Mouse (Mus musculus): ENCODE results near the gene Snapc5. TPM values are rescaled to one million over a fixed set of nuclear protein-coding genes. Genes with fewer than 3 reads are reported as not detected.
"Not testable (repeated sequence)": the region's sequence is repeated elsewhere in the genome, so short reads cannot be mapped to it uniquely, and the experiment has no call there.

Snapc5 gene
- polyA plus RNA-seq (2012; rRNA removed) = 34.8 and 35.4 TPM in 2 replicates

DNA sequence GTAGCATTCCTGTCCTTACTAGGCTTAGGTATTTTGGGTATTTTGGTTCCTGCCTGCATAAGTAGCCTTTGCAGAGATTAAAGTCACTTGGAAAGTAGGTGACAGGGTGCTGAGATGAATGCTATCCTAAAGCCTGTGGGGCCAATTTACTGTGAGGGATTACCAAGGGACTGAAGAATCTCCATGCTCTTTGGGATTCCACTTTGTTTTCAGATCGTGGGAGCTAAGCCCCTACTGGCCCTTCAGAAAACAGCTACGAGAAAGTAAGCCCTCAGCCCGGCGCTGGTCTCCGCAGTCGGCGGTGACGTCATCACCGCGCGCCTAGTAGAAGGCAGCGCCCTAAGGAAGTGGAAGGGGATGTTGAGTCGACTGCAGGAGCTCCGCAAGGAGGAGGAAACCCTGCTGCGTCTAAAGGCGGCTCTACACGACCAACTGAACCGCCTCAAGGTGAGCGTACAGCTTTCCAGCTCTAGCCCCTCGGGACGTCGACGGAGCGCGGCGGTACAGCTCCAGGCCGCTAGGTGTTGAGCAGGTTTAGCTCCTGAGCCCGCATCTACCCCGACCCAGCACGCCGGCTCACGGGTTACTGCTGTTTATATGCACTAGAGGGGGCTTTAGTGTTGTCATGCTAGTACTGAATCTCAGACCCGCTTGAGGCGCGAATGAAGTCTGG, at the start of gene Snapc5:
Gene Snapc5 (plus strand): TSS at position 301 of the 673 bp plus-strand sequence.
- DNase-seq (ENCODE audit: extremely low spot score in 1 of 2, low spot score in 1 of 2) = peak; percentile 84 to 92

DNA sequence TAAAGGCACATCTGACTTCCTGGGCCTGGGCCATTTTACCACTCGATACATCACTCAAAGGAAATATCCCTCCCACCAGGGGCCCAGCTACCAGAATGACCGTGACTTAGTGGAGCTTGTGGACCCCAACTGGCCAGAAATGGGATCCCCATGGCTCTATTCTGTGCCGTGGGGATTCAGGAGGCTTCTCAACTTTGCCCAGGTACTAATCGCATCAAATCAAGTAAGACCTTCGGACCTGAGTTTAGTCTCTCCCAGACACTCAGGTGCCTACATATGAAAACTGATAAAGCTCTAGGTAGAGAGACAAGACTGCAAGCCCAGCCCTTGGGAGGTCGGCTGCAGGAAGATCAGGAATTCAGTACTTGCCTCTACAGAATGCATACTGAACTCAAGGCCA, 47.5 kb upstream of the Snapc5 start:
- no peak for DNase-seq (ENCODE audit: extremely low spot score in 1 of 2, low spot score in 1 of 2)

- DNase-seq (ENCODE audit: extremely low spot score in 1 of 2, low spot score in 1 of 2) = peak; percentile 5 to 79
These were observed 40.2 kb upstream of the Snapc5 start for GRCm38 (mm10) chr9:64138896-64139295.

GRCm38 (mm10) chr9:64139879-64140278, 39.2 kb upstream of the Snapc5 start:
- DNase-seq (ENCODE audit: extremely low spot score in 1 of 2, low spot score in 1 of 2) = no peak

DNA sequence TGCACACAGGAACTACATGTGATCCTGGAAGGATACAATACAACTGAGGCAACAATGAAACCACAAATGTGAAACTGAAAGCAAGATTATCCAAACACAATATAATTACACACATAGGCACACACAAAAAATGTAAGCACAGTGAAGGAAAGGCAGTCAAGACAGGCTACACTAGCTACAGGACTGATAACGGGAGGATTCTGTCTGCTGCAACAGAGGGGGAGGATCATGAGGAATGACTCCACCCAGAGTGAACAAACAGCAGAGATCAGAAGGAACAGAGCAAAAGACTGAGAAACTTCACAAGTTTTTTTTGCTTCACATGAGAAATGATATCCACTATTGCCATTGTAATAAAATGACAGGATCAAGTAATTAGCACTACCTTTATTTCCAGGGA, 22.4 kb upstream of the Snapc5 start:
- DNase-seq (ENCODE audit: extremely low spot score in 1 of 2, low spot score in 1 of 2) = no peak

GRCm38 (mm10) chr9:64160471-64160870, 18.6 kb upstream of the Snapc5 start:
- no peak for DNase-seq (ENCODE audit: extremely low spot score in 1 of 2, low spot score in 1 of 2)

DNA sequence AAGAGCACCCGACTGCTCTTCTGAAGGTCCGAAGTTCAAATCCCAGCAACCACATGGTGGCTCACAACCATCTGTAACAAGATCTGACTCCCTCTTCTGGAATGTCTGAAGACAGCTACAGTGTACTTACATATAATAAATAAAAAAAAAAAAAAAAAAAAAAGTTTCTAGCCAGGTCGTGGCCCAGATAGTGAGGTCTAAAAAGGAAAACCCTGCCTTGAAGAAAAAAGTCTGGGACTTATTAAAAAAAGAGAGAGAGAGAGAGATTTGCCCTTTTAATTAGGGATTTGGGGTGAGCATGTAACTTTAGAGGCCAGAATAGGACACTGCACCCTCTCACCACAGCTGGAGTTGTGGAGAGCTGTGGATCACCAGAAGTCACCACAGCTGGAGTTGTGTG, 9.1 kb upstream of the Snapc5 start:
- not testable (repeated sequence) for DNase-seq (ENCODE audit: extremely low spot score in 1 of 2, low spot score in 1 of 2)

DNA sequence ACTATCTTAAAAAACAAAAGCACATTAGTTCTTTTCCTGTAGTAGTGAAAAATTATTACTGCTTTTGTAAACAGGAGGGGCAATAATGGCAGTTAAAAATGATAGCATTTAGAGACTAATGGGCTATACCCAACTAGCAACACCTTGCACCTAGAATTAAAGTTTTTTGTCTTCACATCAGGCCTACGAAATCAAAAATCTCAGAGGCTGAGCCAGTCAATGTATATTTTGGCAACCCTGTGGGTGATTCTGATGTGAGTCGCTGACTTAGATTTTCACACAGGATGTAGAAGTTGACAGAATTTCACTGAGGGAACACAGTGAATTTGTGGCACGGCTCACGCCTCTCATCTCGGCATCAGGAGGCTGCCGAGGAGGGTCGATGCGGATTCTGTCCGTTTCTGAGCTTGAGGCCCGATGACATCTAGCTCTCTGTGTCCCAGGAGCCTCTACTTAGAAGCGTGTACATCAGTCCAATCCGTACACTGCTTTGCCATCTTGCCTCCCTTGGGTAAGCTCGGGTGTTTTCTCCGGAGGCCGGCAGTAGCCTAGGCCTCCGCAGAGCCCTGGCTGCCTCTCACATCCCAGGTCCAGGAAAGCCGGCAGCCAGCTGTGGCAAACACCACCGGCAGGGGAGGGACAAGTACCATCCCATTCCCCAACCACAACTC, 6.8 kb upstream of the Snapc5 start:
- no peak for DNase-seq (ENCODE audit: extremely low spot score in 1 of 2, low spot score in 1 of 2)

GRCm38 (mm10) chr9:64172816-64173665, 6.0 kb upstream of the Snapc5 start, which contains the start of the genes Zwilch and Rpl4:
Gene Zwilch, minus strand, starts transcription at chr9:64173104.
Gene Rpl4, plus strand, starts transcription at chr9:64173375.
- peak; percentile 74 to 87 for DNase-seq (ENCODE audit: extremely low spot score in 1 of 2, low spot score in 1 of 2)

DNA sequence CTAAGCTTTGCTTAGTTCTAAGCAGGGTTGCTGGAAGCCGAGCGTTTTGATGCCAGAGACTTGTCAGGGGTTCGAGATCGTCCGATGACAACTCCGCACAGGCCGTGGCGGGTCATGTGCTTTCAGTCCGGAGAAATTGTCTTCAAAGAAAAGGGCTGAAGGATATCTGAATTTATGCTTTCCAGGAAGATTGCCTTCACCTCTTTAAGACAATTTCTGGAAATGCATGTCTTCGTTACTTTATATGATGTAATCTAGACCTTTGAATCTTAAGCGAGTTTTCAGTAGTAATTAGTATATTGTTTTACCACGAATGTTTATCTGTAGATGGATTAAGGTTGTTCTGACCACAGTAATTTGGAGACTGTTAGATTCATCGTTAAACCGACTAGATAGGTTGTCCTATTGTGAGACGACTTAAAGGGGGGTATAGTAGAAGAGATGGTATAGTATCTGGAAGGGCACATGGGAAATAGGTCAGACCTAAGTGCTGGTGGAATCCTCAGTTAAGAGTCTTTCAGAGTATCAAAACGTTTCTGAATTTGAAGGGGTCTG, 5.3 kb upstream of the Snapc5 start:
- no peak for DNase-seq (ENCODE audit: extremely low spot score in 1 of 2, low spot score in 1 of 2)

- DNase-seq (ENCODE audit: extremely low spot score in 1 of 2, low spot score in 1 of 2) = no peak
These were observed 4.7 kb upstream of the Snapc5 start for GRCm38 (mm10) chr9:64174341-64174740.

DNA sequence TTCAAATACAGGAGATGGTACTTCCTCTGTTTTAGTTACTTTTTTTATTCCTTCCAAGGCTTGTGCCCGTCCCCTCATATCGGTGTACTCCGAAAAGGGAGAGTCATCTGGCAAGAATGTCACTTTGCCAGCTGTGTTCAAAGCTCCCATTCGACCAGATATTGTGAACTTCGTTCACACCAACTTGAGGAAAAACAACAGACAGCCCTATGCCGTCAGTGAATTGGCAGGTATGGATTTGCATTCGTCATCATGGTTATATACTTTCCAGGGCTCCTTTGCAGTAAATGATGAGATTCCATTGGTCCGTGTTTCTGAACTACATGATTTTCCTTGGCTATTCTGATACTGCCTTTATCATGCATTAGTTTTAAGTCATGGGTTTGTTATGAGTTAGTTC, 4.3 kb upstream of the Snapc5 start:
- no peak for DNase-seq (ENCODE audit: extremely low spot score in 1 of 2, low spot score in 1 of 2)

GRCm38 (mm10) chr9:64175378-64175777, 3.7 kb upstream of the Snapc5 start:
- DNase-seq (ENCODE audit: extremely low spot score in 1 of 2, low spot score in 1 of 2) = peak in 1 of 2 experiments; percentile 24

- DNase-seq (ENCODE audit: extremely low spot score in 1 of 2, low spot score in 1 of 2) = no peak
These were observed 482 bp upstream of the Snapc5 start for GRCm38 (mm10) chr9:64178610-64178973.

- not testable (repeated sequence) for DNase-seq (ENCODE audit: extremely low spot score in 1 of 2, low spot score in 1 of 2)
These were observed 4.2 kb downstream of the Snapc5 start for GRCm38 (mm10) chr9:64183295-64183694.

- no peak for DNase-seq (ENCODE audit: extremely low spot score in 1 of 2, low spot score in 1 of 2)
These were observed 5.2 kb downstream of the Snapc5 start for GRCm38 (mm10) chr9:64184166-64184840.

GRCm38 (mm10) chr9:64193879-64194278, 14.8 kb downstream of the Snapc5 start:
- DNase-seq (ENCODE audit: extremely low spot score in 1 of 2, low spot score in 1 of 2) = no peak

- DNase-seq (ENCODE audit: extremely low spot score in 1 of 2, low spot score in 1 of 2) = peak; percentile 77 to 83
These were observed 16.5 kb downstream of the Snapc5 start for GRCm38 (mm10) chr9:64195554-64195953.

GRCm38 (mm10) chr9:64197524-64197923, 18.4 kb downstream of the Snapc5 start:
- no peak for DNase-seq (ENCODE audit: extremely low spot score in 1 of 2, low spot score in 1 of 2)

DNA sequence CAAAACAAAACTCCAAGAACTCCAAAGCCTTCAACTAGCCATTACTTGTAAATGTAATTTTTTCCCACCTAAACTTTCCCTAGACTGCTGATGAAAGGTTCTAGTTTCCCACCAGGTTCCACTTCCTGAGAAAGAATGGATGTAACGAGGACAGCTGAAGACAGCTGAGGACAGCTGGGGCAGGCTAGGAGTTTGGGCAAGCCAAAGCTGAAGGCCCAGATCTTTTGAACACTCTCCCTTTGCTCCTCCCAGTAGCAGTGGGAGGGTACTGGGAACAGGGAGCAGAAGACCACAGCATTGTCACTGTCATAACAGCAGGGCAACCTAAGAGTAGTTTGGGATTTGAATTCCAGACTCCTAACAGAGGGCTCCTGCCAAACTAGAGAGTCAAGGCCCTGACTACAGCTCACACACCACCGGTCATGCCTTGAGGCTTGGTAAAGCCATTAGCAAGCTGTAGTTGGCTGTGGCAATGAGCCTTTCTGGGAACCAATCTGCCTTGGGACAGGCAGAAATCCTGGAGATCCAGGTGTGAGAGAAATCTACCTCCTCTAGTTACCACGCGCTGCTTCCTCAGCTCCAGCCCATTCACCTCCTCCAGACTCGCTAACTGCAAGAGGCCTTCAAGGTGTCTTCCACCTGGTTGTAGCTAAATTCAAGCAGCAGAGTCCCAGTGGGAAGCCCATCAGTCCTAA, 19.1 kb downstream of the Snapc5 start:
- DNase-seq (ENCODE audit: extremely low spot score in 1 of 2, low spot score in 1 of 2) = no peak
